Mouse (Mus musculus) left cerebral cortex, postnatal 10 days (tissue): ENCODE data around the gene Igfals. TPM values are rescaled to one million over a fixed set of nuclear protein-coding genes. Genes with fewer than 3 reads are reported as not detected.

ENCODE experiments used
- DNase-seq, 2 experiments: peaks; one replicate each; pipeline ENCODE4 v3.0.0; 2021 to 2022; ENCODE audit warnings: low spot score in 2 of 2, mixed read lengths in 1 of 2; ENCODE audit errors: extremely low spot score in 1 of 2
- intact Hi-C: fragments of 180-260 bp; cut with DNase I; formaldehyde crosslinking; loops from one replicate; pipeline ENCODE4 v1.15.1; 2025
- total RNA-seq, 2 experiments: library from RNA; stranded (reverse); gene quantifications; 2 replicates each; pipeline ENCODE4 v1.2.3; 2021

Gene Igfals
- total RNA-seq, 2 experiments from 2014 or later = 0.17 to 0.32 TPM

GRCm38 (mm10) chr17:24857831-24858470 is 7.8 kb upstream of the Igfals start:
- intact Hi-C loops = no loop called here
- DNase-seq = no peak

GRCm38 (mm10) chr17:24858967-24859366 is 6.8 kb upstream of the Igfals start:
- DNase-seq = no peak
- intact Hi-C loops = no loop called here

GRCm38 (mm10) chr17:24860076-24860475 is 5.7 kb upstream of the Igfals start:
- DNase-seq = no peak
- intact Hi-C loops = no loop called here

GRCm38 (mm10) chr17:24861785-24862184 is 4.0 kb upstream of the Igfals start:
- intact Hi-C loops = no loop called here
- DNase-seq = no peak

DNA sequence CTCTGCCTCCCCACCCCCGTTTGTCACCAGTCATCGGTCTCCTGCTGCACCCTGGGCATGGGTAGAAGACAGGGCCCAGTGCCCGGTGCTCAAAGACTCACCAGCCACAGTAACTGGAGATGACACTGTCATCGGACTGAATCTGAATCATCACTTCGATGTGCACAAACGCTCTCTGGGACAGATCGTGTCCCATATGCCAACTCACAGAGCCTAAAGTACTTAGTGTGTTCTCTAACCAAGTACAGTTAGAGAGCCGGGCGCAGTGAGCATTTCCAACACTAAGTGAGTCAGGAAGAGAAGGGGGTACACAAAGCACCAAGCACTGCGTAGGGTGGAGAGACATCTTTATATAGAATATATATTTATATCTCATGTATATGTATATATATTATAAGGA is 2.1 kb downstream of the Igfals start:
- intact Hi-C loops = no loop called here

DNA sequence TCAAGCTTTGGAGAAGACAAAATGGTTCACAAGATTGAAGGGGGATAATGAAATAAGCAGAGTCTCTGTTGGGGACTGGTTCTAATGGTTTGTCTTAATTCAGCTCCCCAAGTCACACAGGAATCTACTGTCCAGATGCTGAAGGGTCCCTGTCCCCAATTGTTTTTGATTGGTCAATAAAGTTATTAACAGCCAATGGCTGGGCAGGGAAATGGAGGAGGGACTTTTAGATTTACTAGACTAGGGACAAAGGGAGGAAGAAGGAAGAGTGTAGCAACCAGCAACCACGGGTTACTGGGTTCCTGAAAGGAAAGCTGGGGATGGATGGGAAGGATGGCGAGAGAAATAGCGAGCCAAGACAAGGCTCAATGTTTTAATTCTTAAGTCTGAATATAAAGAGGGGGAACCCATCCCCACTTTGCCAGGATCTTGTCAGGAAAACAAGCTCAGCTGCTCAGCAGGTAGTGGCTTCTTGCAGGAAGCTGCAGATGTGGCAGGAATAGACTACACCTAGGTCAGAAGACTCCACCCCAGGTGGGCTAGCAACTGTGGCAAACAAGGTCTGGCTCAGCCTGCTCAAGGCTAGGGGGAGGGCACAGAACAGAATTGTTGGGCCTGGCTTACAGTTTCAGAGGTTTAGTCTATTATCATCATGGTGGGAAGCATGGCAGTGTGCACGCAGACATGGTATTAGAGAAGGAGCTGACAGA is 8.1 kb downstream of the Igfals start:
- intact Hi-C loops = no loop called here
- DNase-seq = no peak

More for the DNA sequence above, 2.1 kb downstream of the Igfals start:
- DNase-seq = no peak

- intact Hi-C loops = no loop called here
- DNase-seq = no peak
Observed at GRCm38 (mm10) chr17:24874405-24874745, 8.6 kb downstream of the Igfals start.

GRCm38 (mm10) chr17:24874989-24875388 is 9.2 kb downstream of the Igfals start:
- DNase-seq = no peak
- intact Hi-C loops = no loop called here

DNA sequence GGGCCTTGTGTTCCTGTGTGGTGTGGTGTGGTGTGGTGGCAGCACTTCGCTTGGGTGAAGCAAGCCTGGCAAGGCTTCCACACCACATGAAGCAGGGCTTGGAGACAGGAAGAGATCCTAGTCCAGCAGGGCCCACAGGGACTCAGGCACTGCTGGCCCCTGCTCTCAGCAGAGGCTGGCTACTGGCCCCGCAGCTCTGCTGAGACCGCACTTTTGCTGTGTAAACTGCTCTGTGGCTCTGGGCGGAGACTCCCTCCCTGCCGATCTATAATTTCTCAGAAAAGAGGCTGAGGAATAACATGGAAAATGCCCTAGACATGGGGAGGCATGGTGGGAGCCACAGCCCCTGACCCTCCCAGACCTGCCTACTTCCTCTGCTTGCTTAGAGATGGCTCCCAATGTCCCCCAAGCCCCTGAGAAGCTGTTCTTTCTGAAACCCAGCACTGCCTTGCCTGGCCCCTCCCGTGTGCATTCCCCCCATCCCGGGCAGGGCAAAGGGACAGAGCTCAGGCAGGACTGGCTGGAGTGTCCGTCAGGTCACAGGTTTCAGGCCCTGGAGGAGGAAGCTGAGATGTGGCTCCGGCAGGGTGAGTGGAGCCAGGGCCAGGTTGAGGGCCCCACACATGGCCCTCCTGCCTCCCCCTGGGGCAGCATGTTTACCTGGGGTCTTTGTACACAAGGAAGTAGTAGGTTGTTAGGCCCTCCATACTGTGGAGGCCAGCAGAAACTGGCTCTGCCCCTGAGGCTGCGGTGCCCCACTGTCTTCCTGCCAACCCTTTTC is 11.7 kb downstream of the Igfals start:
- no peak for DNase-seq
- intact Hi-C loops = no loop called here

GRCm38 (mm10) chr17:24878117-24878397 is 12.3 kb downstream of the Igfals start:
- DNase-seq = no peak
- intact Hi-C loops = no loop called here

- intact Hi-C loops = no loop called here
- no peak for DNase-seq
Observed at GRCm38 (mm10) chr17:24878531-24878930, 12.7 kb downstream of the Igfals start.

GRCm38 (mm10) chr17:24881738-24882440 is 16.1 kb downstream of the Igfals start:
- no peak for DNase-seq
- intact Hi-C loops = loop anchor here (5.0 kb wide), 1 partner anchor 145 kb away; the partner anchor contains the start of gene Msrb1

DNA sequence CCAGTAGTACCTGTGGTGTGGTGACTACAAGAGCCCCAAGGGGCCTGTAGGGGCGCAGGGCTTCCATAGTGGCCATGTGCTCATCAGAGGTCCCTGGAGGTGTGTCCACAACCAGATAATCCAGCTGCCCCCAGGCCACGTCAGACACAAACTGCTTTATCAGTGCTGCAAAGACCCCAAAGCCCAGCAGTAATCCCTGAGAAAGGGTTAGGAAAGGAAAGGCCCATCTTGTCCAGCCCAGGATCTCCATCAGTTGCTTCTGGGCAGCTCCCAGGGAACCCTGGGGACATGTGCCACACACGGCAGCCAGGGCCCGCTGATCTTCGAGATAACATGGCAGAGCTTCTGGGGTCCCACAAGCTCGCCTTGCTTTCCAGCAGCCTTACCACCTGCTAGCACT is 18.6 kb downstream of the Igfals start:
- intact Hi-C loops = loop anchor here (5.0 kb wide), 1 partner anchor 147 kb away; the partner anchor contains the start of gene Msrb1
- no peak for DNase-seq

GRCm38 (mm10) chr17:24885356-24886133 is 19.7 kb downstream of the Igfals start:
- intact Hi-C loops = no loop called here
- peak in 1 of 2 experiments; percentile 55 for DNase-seq

GRCm38 (mm10) chr17:24886134-24886931 is 20.5 kb downstream of the Igfals start, which contains the start of the genes Nubp2 and Spsb3:
TSS of gene Nubp2 (minus strand) at chr17:24886349.
TSS of gene Spsb3 (plus strand) at chr17:24886643.
- intact Hi-C loops = no loop called here
- peak; percentile 99 to 100 for DNase-seq

DNA sequence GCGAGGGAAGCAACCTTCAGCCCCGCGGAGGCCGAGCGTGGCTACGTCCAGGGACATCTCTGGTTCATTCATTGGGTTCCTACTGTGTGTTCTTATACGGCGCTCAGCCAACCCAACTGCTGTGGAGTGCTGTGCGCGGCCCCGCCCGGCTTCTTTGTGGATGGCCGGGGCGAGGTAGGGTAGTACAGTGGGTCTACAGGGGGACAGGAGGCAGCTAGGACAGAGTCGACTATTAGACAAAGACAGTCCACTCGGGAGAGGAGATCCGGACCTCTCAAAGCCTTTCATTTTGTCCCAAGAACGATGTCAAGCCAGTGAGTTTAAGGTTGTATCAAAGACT is 21.1 kb downstream of the Igfals start:
- intact Hi-C loops = no loop called here
- no peak for DNase-seq

- peak in 1 of 2 experiments; percentile 43 for DNase-seq
- intact Hi-C loops = no loop called here
Observed at GRCm38 (mm10) chr17:24887291-24888080, 21.7 kb downstream of the Igfals start.
